Mouse (Mus musculus): ENCODE data around the gene Tmod3.

Tmod3 gene

DNA sequence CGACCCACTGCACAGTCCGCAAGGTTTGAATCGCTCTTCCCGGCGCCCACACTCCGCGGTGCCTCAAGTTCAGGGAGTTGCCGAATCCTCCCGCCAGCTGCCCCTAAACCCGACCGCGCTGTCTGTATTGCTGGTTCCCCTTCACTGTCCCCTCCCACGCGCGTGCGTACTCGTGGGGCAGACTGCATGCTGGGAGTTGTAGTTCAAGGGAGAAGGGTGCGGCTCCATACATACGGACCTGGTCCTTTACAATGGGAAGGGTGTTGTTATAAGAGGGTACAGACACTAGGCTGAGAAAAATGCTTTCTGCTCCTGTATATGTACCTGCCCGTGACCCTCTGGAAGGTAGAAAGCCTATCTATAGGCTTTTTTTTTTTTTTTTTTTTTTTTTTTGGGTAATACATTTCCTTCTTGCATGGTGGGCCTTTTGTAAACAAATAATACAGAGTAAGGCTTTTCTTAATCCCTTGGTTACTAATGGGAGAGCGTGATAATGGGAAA, at the start of gene Tmod3:
TSS of gene Tmod3 (minus strand) at position 146 of the 501 bp plus-strand sequence.
- POLR2A ChIA-PET = interaction anchor here in 3 of 4 experiments (0.7 to 1.7 kb wide), 13 partner anchors 10 to 198 kb away, joined by 3 to 7 read pairs (median 4); partner anchors contain the start of genes Leo1 (in 1 of the 3) and Lysmd2 (in 1 of the 3)

DNA sequence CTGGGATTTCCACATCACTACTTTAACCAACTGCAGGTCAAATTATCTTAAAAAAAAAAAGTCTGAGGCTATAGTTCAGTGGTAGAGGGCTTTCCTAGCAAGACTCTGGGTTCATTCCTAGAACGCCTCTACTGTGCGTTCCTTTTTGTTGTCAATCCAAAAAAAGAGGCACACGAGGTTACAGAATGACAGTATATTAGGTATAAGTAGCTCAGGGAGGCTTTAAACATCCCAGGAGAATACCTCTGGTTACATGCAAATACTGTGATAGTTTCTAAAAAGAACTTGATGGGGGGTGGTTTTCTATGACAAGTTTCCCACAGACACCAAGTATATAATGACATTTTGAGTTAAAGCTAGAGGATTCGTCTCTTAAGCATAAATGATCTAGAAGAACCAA, 48.0 kb upstream of the Tmod3 start:
- CTCF ChIA-PET = interaction anchor here in 2 of 4 experiments (0.6 to 0.7 kb wide), 3 partner anchors 157 to 1173 kb away, joined by 3 to 6 read pairs (median 5); no protein-coding TSS in a partner anchor
- POLR2A ChIA-PET = interaction anchor here in 3 of 4 experiments (0.6 to 1.2 kb wide), 6 partner anchors 25 to 1370 kb away, joined by 3 to 6 read pairs (median 3); no protein-coding TSS in a partner anchor

More for the DNA sequence above, at the start of gene Tmod3:
- CTCF ChIA-PET = interaction anchor here in 2 of 4 experiments (0.6 to 1.9 kb wide), 3 partner anchors 23 to 93 kb away, joined by 3 to 5 read pairs (median 3); no protein-coding TSS in a partner anchor

DNA sequence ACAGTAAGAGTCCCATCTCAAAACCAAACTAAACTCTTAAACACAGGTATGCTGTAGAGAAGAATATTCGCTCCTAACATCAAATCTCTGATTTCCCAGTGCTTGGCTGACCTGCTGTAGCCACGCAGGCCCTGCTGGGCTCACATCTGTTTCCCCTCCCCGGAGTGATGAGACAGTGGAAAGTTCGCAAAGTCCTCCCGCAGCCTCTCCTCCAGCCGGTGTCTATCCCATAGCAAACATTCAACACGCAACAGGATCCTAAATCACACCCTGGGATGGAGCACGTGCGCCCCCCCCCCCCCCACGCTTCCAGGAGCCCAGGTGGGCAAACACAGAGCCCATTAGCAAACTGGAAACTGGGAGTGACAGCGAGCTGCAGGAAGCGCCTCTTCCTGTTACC, 42.1 kb upstream of the Tmod3 start:
- ChIA-PET CTCF (no interaction called here), POLR2A (interaction anchor here in 1 of 4 experiments (0.6 kb wide), 2 partner anchors 38 to 44 kb away, joined by 3 to 4 read pairs; no protein-coding TSS in a partner anchor)

DNA sequence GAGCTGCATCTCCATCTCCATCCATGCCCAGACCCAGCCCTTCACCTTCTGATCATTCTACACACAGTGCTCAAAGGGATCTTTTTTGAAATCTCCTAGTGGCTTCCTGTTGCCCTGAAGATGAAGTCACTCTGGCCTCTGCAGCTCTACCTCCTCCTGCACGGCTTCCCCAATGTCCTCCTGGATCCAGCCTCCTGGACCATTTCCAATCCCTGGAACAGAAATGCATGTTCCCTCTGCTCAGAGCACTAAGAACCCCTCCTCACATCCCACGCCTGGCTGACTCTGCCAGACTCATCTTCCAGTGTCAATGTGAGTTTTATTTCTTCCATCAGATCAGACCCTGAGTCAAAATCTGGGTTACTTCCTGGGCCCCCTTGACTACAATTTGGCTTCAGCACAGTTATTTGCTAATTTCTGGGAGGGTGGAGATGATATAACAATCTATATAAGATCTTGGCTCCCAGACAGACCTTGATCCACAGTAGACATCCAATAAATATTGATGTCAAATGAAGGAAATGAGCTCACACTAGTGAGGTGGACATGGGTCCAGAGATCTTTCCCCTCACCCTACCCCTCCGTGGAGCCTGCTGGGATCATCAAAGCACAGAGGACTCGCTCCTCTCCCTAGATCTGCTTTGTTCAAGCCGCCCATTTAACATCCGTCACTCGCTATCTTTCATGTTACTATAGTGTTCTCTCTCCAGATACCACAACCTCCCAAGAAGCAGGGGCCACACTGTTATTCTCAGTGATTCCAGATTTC, 40.9 kb upstream of the Tmod3 start:
- CTCF ChIA-PET = no interaction called here
- POLR2A ChIA-PET = no interaction called here

DNA sequence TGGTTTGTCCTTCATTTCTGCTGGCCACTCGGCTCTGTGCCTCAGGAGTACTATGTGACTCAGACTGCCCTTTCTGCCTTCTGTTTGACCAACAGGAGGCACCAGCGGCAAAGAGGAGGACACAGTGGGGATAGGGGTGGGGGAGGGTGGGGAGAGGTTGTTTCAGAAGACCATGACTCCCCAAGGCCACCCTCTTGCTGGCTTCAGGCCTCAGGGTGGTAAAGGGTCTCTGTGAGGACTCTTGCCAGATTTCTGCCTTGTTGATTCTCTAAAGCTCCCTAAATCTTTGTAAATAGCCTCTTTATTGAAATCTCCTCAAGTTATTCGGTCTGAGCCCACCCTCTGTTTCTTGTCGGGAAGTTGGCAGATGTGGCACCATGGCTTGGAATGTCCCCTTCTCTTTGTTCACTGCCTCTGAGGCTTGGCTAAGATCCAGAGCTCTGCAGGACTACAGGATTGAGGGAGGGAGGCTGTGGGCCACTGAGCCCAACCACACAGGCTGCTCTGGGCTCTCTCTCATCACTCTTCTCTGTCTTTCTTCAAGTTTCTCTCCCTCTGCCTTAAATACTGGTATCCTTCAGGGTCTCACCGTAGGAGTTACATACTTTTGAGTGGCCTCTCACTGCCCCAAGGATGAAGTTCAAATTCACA, 39.9 kb upstream of the Tmod3 start:
- POLR2A ChIA-PET = no interaction called here
- CTCF ChIA-PET = no interaction called here

DNA sequence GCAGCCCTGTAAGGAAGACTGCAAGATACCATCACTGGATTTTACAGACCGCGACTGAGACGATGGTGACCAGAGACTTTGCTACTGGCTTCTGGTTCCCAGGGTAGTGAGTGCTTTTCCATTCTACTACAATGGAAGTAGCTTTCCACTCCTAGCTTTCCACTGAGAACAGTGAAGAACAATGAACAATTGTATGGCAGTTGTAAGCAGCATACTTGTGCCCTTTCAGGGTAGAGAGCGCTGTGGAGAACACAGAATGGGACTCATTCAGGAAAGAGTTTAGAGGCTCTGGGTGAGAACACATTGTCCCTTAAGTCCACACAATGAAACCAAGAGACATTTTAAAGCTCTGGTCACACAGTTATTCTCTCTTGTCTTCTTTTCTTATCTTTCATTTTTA, 38.1 kb upstream of the Tmod3 start:
- CTCF ChIA-PET = interaction anchor here in 1 of 4 experiments (0.9 kb wide), 1 partner anchor 104 kb away, joined by 5 read pairs; no protein-coding TSS in a partner anchor
- POLR2A ChIA-PET = no interaction called here

DNA sequence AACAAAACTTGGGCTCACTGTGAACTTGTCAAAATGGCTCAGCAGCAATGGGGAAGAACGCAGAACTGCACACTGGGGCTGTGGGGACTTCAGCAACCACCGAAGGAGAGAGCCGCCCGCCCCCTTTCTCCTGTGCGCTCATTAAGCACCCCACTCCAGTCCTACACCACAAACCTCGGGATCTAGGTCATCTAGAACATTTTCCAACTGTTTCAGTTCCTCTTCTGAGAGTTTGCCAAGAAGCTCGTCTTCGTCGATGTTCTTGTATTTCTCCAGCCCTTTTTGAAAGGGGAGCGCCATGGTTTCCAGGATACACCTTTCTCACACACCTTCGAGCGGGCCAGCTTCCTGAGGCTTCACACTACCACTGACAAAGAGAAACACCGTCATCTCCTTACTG, 37.6 kb upstream of the Tmod3 start:
- ChIA-PET CTCF (interaction anchor here in 1 of 4 experiments (0.6 kb wide), 1 partner anchor 18 kb away, joined by 5 read pairs; no protein-coding TSS in a partner anchor), POLR2A (no interaction called here)

DNA sequence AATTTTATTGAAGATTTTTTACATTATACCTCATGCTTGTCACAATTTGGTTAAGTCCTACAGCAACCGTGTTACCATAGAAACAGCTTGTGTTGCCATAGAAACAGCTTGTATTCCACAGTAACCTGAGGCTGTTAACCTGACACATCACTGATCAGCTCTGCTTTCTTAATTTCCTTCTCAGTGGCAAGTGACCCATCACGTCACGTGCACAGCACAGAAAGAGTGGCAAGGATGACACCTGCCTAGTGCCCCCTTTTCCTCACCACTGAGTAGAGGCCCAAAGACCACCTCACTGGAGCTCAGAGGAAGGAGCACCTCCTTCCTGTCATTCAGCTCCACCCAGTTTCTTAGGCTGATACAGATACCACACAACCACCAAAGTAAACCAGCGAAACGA, 34.0 kb upstream of the Tmod3 start:
- POLR2A ChIA-PET = interaction anchor here in 2 of 4 experiments (1.0 to 1.1 kb wide), 2 partner anchors 32 to 52 kb away, joined by 3 read pairs; partner anchors contain the start of gene Lysmd2 (in 1 of the 2)
- CTCF ChIA-PET = interaction anchor here in 3 of 4 experiments (0.6 to 1.9 kb wide), 3 partner anchors 11 to 39 kb away, joined by 3 to 7 read pairs (median 6); no protein-coding TSS in a partner anchor

DNA sequence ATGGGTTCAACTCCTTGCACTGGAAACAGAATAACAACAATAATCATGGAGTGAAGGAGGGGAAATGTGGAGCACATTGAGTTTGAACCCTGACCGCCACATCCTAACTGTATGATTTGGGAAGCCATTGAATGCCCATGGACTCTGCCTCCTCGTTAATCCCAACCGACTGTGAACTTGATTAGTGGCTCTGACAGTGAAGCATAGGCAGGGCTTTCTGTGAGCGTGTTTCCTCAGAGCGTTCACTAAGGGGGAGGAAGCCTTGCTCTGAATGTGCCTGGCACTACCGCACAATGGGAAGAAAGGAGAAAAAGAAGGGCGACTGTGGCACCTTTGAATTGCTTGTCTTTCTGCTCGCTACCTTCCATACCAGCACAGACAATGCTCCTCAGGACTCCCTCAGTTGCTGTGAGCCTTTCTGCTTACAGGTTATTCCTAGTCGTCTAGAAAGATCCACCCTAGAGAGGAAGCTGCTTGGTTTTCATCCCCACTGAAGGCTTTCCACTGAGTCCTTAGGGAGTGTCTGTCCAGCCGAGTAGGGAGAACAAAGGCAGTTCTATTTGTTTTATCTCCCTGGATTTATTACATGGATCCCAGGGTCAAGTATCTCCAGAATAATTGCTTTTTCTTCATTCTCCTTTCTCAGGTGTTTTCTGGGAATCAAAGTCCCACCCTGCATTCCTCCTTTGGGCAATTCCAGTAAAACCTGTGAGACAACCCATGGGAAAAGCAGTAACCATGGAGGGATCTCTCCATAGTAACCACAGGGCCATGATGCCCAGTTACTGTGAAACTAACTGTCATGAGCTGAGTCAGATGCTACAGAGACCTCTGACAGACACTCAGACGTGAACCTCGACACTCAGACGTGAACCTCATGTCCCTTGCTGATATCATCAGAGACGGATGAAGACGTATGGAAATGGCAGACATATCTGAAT, 30.7 kb upstream of the Tmod3 start:
- POLR2A ChIA-PET = interaction anchor here in 2 of 4 experiments (0.6 to 2.1 kb wide), 4 partner anchors 36 to 742 kb away, joined by 4 to 8 read pairs (median 5); no protein-coding TSS in a partner anchor
- CTCF ChIA-PET = interaction anchor here in 3 of 4 experiments (0.9 to 1.6 kb wide), 3 partner anchors 8 kb away, joined by 3 to 5 read pairs (median 5); no protein-coding TSS in a partner anchor

DNA sequence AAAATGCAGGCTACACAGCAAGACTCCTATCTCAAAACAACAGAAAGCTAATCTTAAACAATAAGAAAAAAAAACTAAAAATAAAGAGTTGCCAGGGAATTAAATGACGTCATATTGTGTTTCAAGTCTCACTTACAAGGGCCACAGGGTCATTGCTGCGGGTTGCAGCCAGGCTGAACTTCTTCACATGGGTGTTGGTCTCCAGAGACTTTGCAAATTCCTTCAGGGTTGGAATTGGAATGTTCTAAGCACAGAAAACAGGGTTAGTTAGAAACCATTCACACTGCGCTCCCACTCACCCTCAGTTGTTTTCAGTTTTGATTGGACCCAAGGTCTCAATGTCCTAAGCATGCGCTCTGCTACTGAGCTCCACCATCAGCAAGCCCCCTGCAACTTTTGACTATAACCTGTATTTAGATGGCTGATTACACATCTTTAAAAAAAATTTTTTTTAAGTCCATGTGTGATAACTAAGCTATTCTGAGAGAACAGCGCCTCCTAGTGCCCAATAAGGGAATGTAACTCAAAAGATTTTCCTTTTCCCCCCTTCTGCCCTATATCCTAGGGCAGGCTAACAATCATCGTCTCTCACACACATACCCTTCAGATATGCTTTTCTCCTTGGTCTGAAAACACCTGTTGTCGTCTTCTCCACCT, 22.4 kb upstream of the Tmod3 start:
- POLR2A ChIA-PET = interaction anchor here in 3 of 4 experiments (0.6 to 1.8 kb wide), 8 partner anchors 17 to 865 kb away, joined by 3 to 6 read pairs (median 4); partner anchors contain the start of genes Lysmd2 (in 1 of the 3) and Tmod2 (in 1 of the 3)
- CTCF ChIA-PET = interaction anchor here (0.6 to 2.1 kb wide), 37 partner anchors 8 to 299 kb away, joined by 3 to 15 read pairs (median 4); partner anchors contain the start of genes Lysmd2 (in 1 of the 4), Tmod2 (in 1 of the 4) and Tmod3 (in 1 of the 4)

DNA sequence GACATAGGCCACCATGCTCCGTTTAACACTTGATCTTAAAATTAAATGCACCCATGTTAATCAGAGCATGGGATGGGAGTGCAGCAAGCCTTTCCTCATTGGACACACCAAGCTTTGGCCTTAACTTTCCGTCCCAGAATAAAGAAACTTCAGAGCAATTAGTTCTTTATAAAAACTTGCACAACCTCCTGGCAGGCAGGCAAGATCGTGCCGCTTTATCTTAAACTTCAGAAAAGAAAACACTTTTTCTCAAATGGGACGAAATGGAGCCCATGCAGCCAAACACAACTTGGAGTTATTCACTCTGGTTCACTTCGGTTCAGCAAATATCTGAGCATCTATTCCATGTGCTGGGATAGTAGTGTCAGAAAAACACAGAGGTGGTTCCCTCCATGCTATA, 19.9 kb upstream of the Tmod3 start:
- CTCF ChIA-PET = interaction anchor here (0.6 to 1.2 kb wide), 4 partner anchors 18 to 546 kb away, joined by 3 to 5 read pairs (median 4); no protein-coding TSS in a partner anchor
- POLR2A ChIA-PET = no interaction called here

DNA sequence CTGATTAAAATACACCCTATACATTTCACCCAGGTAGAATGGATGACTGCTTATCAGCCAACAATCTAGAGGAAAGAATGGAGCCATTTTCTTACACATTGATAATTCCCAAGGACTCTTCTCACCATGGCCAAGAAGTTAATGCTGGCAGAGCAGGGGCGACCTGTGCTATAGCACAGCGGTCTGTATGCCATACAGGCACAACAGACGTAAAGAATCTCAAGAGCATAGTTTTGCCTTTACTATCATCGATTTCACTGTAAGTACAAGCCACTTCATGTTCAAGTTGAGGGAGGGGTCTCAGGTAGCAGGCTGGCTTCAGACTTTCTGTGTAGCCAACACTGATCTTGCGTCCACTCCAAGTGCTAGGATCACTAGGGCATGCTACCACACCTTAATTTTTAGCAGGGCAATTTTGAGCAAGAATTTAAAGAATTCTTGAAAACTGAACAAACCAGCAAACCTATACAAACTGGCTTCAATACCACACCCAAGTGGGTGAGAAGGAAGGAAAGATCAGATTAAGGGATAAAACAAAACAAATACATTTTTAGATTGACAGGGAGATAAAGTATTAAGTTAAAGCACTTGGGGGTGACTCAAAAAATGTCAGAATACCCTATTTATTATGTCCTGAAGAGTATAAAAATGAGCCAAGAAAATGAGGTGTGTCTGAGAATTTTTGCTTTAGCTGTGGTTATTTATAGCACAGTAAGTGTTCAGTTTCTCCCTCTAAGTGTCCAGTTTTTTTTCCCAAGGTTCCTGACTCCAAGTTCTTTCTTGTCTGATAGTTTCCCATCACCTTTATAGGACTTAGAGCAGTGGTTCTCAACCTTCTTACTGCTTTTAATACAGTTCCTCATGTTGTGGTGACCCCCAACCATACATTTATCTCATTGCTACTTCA, 11.8 kb upstream of the Tmod3 start:
- CTCF ChIA-PET = interaction anchor here in 1 of 4 experiments (4.7 kb wide), 1 partner anchor 11 kb away, joined by 15 read pairs; no protein-coding TSS in a partner anchor
- POLR2A ChIA-PET = no interaction called here

DNA sequence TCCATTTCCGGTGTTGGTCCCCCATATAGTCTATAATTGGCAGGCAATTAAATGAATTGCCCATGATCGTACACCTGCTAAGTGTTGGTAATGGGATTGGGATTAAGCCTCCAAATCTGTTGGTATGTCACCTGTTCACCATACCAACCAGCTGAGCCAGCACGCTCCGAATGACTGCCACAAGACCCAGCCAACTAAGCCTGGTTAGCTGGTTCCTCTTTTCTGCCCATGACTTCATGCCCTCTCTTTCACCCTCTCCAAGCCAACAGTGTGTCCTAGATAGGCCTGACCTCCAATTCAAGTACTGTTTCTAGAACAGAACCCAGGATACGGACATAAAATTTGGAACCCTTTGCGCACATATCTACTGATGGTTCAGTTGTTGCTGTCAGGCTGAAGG, 8.9 kb upstream of the Tmod3 start:
- POLR2A ChIA-PET = interaction anchor here in 1 of 4 experiments (1.2 to 1.4 kb wide), 2 partner anchors 57 to 73 kb away, joined by 3 to 4 read pairs; partner anchors contain the start of gene Lysmd2
- CTCF ChIA-PET = interaction anchor here in 2 of 4 experiments (1.4 to 4.7 kb wide), 2 partner anchors 14 kb away, joined by 3 to 15 read pairs; no protein-coding TSS in a partner anchor

DNA sequence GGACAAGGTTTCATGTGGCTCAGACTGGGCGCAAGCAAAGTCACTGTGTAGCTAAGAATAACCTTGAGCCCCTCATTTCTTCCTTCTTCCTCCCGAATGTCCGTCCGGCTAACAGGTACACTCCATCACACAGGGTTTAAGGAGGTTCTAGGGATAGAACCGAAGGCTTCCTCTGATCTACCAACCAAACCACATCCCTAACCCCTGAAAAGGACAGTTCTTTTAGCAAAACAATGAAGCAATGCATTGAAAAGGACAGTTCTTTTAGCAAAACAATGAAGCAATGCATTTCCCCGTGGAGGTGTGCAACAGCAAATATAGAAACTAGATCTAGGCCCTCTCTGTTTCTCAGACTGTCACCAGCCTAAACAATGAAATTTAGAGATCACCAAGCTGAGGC, 5.4 kb upstream of the Tmod3 start:
- ChIA-PET CTCF (interaction anchor here (0.6 to 1.6 kb wide), 6 partner anchors 17 to 203 kb away, joined by 3 to 6 read pairs (median 3); partner anchors contain the start of gene Leo1 (in 1 of the 4)), POLR2A (interaction anchor here in 2 of 4 experiments (0.6 to 2.3 kb wide), 9 partner anchors 17 to 919 kb away, joined by 3 to 7 read pairs (median 3); partner anchors contain the start of gene Lysmd2 (in 2 of the 2))

DNA sequence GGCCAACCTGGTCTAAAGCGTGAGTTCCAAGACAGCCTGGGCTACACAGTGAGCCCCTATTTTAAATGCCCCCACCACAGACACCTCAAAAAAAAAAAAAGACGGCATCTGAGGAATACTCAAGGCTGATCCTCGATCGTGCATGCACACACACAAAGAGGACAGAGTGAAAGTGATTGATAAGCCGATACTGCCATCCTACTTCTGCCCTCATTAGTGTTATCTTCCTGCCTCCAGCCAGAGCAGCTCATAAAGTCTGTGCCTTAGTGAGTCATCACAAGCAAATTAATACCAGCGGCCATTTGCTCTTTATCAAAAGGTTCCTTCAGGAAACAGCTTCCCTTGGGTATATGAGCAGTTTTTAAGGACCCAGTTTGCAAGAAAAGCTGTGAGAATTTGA, 4.2 kb upstream of the Tmod3 start:
- CTCF ChIA-PET = interaction anchor here in 3 of 4 experiments (0.7 to 0.9 kb wide), 3 partner anchors 96 to 302 kb away, joined by 4 to 13 read pairs (median 5); no protein-coding TSS in a partner anchor
- POLR2A ChIA-PET = interaction anchor here in 1 of 4 experiments (0.6 to 2.3 kb wide), 5 partner anchors 22 to 70 kb away, joined by 3 to 7 read pairs (median 4); partner anchors contain the start of gene Lysmd2

DNA sequence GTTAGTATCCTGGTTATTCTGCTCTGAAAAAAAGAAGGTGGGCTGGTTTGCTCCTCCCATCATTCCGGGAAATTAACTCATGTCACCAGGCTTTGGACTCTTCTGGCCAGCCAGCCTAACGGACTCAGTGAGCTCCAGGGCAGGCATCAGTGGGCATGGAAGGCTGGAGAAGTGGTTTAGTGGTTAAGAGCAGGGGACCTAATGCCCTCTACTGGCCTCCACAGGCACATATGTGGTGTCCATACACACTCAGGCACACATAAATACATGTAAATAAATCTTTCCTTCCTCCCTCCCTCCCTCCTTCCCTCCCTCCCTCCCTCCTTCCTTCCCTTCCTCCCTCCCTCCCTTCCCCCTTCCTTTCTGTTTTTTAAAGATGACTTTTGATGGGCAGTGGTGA, 3.7 kb upstream of the Tmod3 start:
- POLR2A ChIA-PET = interaction anchor here in 1 of 4 experiments (0.7 to 2.3 kb wide), 5 partner anchors 22 to 1877 kb away, joined by 3 to 7 read pairs (median 4); partner anchors contain the start of gene Lysmd2
- CTCF ChIA-PET = interaction anchor here in 3 of 4 experiments (0.6 to 0.7 kb wide), 4 partner anchors 94 to 302 kb away, joined by 3 to 13 read pairs (median 4); no protein-coding TSS in a partner anchor
